Mouse (Mus musculus) frontal cortex, postnatal 25 days (tissue): Measurements from ENCODE around the gene Gm12830.

Experiments
- DNase-seq, 2 experiments: peaks; one replicate each; pipeline ENCODE4 v3.0.0; 2022; ENCODE audit warnings: low spot score in 2 of 2

Gene Gm12830

GRCm38 (mm10) chr4:114821567-114822192 lies at the start of gene Gm12830:
TSS of gene Gm12830 (plus strand) at chr4:114821722.
- peak; percentile 21 to 22 for DNase-seq

- no peak for DNase-seq
Observed at GRCm38 (mm10) chr4:114773316-114773715, 48.2 kb upstream of the Gm12830 start.

- DNase-seq, result no peak
Observed at GRCm38 (mm10) chr4:114777625-114778202, 43.8 kb upstream of the Gm12830 start.

- DNase-seq, result no peak
Observed at GRCm38 (mm10) chr4:114778716-114779474, 42.6 kb upstream of the Gm12830 start.

GRCm38 (mm10) chr4:114779475-114779757 lies 42.1 kb upstream of the Gm12830 start:
- DNase-seq, result no peak

- DNase-seq, result no peak
Observed at GRCm38 (mm10) chr4:114779758-114780546, 41.6 kb upstream of the Gm12830 start.

GRCm38 (mm10) chr4:114782851-114783250 lies 38.7 kb upstream of the Gm12830 start:
- DNase-seq, result no peak

- DNase-seq, result no peak
Observed at GRCm38 (mm10) chr4:114784735-114785134, 36.8 kb upstream of the Gm12830 start.

- DNase-seq, result no peak
Observed at GRCm38 (mm10) chr4:114788856-114789255, 32.7 kb upstream of the Gm12830 start.

GRCm38 (mm10) chr4:114791650-114792049 lies 29.9 kb upstream of the Gm12830 start:
- no peak for DNase-seq

GRCm38 (mm10) chr4:114793836-114794235 lies 27.7 kb upstream of the Gm12830 start:
- no peak for DNase-seq

GRCm38 (mm10) chr4:114797254-114797914 lies 24.1 kb upstream of the Gm12830 start:
- no peak for DNase-seq

- DNase-seq, result no peak
Observed at GRCm38 (mm10) chr4:114798041-114798624, 23.4 kb upstream of the Gm12830 start.

GRCm38 (mm10) chr4:114804096-114804495 lies 17.4 kb upstream of the Gm12830 start:
- DNase-seq, result no peak

- DNase-seq, result no peak
Observed at GRCm38 (mm10) chr4:114818963-114819702, 2.4 kb upstream of the Gm12830 start.

- DNase-seq, result no peak
Observed at GRCm38 (mm10) chr4:114834770-114835581, 13.5 kb downstream of the Gm12830 start.

- DNase-seq, result no peak
Observed at GRCm38 (mm10) chr4:114841336-114841920, 19.9 kb downstream of the Gm12830 start.

GRCm38 (mm10) chr4:114842376-114842960 lies 20.9 kb downstream of the Gm12830 start:
- DNase-seq, result no peak

- DNase-seq, result no peak
Observed at GRCm38 (mm10) chr4:114843097-114843721, 21.7 kb downstream of the Gm12830 start.
